Mouse (Mus musculus): ENCODE data around the gene Trpc4. TPM values are rescaled to one million over a fixed set of nuclear protein-coding genes. Genes with fewer than 3 reads are reported as not detected.

Gene Trpc4
- total and polyA plus RNA-seq, 3 experiments = not detected

GRCm38 (mm10) chr3:54246416-54246815 is 90.6 kb downstream of the Trpc4 start:
- in situ Hi-C loops (cut with MboI; ENCODE audit: low pct_ligation_motif_present, low pct_unique_long_range_greater_than_20kb, low sequenced_read_pairs) (no loop called here), dilution Hi-C loops (cut with MboI; ENCODE audit: extremely low pct_ligation_motif_present, extremely low pct_unique_long_range_greater_than_20kb, low sequenced_read_pairs) (no loop called here)
- TF ChIP-seq PAX5 (IDR thresholded peaks at IDR 0.05; ENCODE audit: low read length) (no peak), ZMIZ1 (IDR thresholded peaks at IDR 0.05; ENCODE audit: low read depth, low read length) (no peak), E2F4 (IDR thresholded peaks at IDR 0.05; ENCODE audit: insufficient replicate concordance, low read depth, low read length) (no peak), USF2 (conservative IDR thresholded peaks at IDR 0.05; ENCODE audit: low read depth, low read length) (no peak), USF1 (IDR thresholded peaks at IDR 0.05; ENCODE audit: low read depth, low read length) (no peak), POLR2A (IDR thresholded peaks at IDR 0.05; ENCODE audit: low read depth, low read length) (no peak), HCFC1 (IDR thresholded peaks at IDR 0.05; ENCODE audit: low read depth, low read length) (no peak), CHD2 (IDR thresholded peaks at IDR 0.05; ENCODE audit: low read length) (no peak), JUND (conservative IDR thresholded peaks at IDR 0.05; ENCODE audit: low read depth, low read length) (no peak), UBTF (IDR thresholded peaks at IDR 0.05; ENCODE audit: low read depth, low read length) (no peak), SIN3A (IDR thresholded peaks at IDR 0.05; ENCODE audit: low read length) (no peak)
- Histone ChIP-seq H3K27me3 (replicated peaks) (no peaks in the 10 kb centered on the region), H3K4me3 (replicated peaks in 1 of 3; ENCODE audit: low read depth in 2 of 3, low read length in 2 of 3, poor library complexity in 1 of 3) (no peak overlapping the region), H3K36me3 (replicated peaks in 1 of 2; ENCODE audit: control insufficient read depth in 1 of 2, insufficient read depth in 1 of 2, low read length in 1 of 2) (no peaks in the 10 kb centered on the region), H3K4me1 (ENCODE audit: control insufficient read depth in 1 of 2, insufficient read depth in 2 of 2) (peaks cover 0 to 5% of the 10 kb centered on the region in 2 experiments; a peak in 1 of 4 replicates), H3K9me3 (replicated peaks; ENCODE audit: low read length) (no peaks in the 10 kb centered on the region), H3K4me2 (ENCODE audit: insufficient read depth, low read depth, poor library complexity, severe bottlenecking) (no peak overlapping the region), H3K79me2 (replicated peaks; ENCODE audit: control insufficient read depth, extremely low read depth, insufficient read depth, poor library complexity, severe bottlenecking) (no peaks in the 10 kb centered on the region), H3K9ac (ENCODE audit: insufficient read depth, low read depth) (no peak overlapping the region), H3K27ac (ENCODE audit: insufficient read depth, low read depth) (no peak overlapping the region)
- DNase-seq (ENCODE audit: extremely low read depth) = no peak

GRCm38 (mm10) chr3:54249311-54249710 is 93.5 kb downstream of the Trpc4 start:
- TF ChIP-seq POLR2AphosphoS2 (IDR thresholded peaks at IDR 0.05; ENCODE audit: low read depth, low read length) = no peak
- TF ChIP-seq ZKSCAN1 (IDR thresholded peaks at IDR 0.05; ENCODE audit: borderline replicate concordance, low read depth, low read length) = no peak
- TF ChIP-seq MAZ (IDR thresholded peaks at IDR 0.05; ENCODE audit: low read depth, low read length) = no peak
- TF ChIP-seq ZNF384 (IDR thresholded peaks at IDR 0.05; ENCODE audit: low read depth, low read length) = no peak
- TF ChIP-seq SMC3 (IDR thresholded peaks at IDR 0.05; ENCODE audit: low read depth, low read length) = no peak
- no peak for TF ChIP-seq TBP (conservative IDR thresholded peaks at IDR 0.05; ENCODE audit: low read depth, low read length)
- TF ChIP-seq MYC (IDR thresholded peaks at IDR 0.05; ENCODE audit: low read depth, low read length) = no peak
- no peak for TF ChIP-seq CHD1 (IDR thresholded peaks at IDR 0.05; ENCODE audit: low read depth, low read length)
- no peak for TF ChIP-seq IRF4 (IDR thresholded peaks at IDR 0.05; ENCODE audit: low read depth, low read length)
- no peak for TF ChIP-seq E2F4 (IDR thresholded peaks at IDR 0.05; ENCODE audit: insufficient replicate concordance, low read depth, low read length)
- TF ChIP-seq USF2 (conservative IDR thresholded peaks at IDR 0.05; ENCODE audit: low read depth, low read length) = no peak
- Histone ChIP-seq H3K36me3 (replicated peaks in 1 of 2; ENCODE audit: control insufficient read depth in 1 of 2, insufficient read depth in 1 of 2, low read length in 1 of 2) (no peaks in the 10 kb centered on the region), H3K4me2 (ENCODE audit: insufficient read depth, low read depth, poor library complexity, severe bottlenecking) (no peak overlapping the region), H3K4me3 (replicated peaks in 1 of 3; ENCODE audit: low read depth in 2 of 3, low read length in 2 of 3, poor library complexity in 1 of 3) (no peak overlapping the region), H3K9me3 (replicated peaks; ENCODE audit: low read length) (peaks cover 3% of the 10 kb centered on the region), H3K27ac (ENCODE audit: insufficient read depth, low read depth) (no peak overlapping the region), H3K27me3 (replicated peaks) (no peaks in the 10 kb centered on the region), H3K4me1 (ENCODE audit: control insufficient read depth in 1 of 2, insufficient read depth in 2 of 2) (peaks cover 0 to 5% of the 10 kb centered on the region in 2 experiments; a peak in 1 of 4 replicates), H3K9ac (ENCODE audit: insufficient read depth, low read depth) (no peak overlapping the region), H3K79me2 (replicated peaks; ENCODE audit: control insufficient read depth, extremely low read depth, insufficient read depth, poor library complexity, severe bottlenecking) (no peaks in the 10 kb centered on the region)
- DNase-seq (ENCODE audit: extremely low read depth) = no peak
- in situ Hi-C loops (cut with MboI; ENCODE audit: low pct_ligation_motif_present, low pct_unique_long_range_greater_than_20kb, low sequenced_read_pairs) (no loop called here), dilution Hi-C loops (cut with MboI; ENCODE audit: extremely low pct_ligation_motif_present, extremely low pct_unique_long_range_greater_than_20kb, low sequenced_read_pairs) (no loop called here)
